Mouse (Mus musculus): ENCODE data around the gene Clmn. TPM values are rescaled to one million over a fixed set of nuclear protein-coding genes. Genes with fewer than 3 reads are reported as not detected.
"Not testable (repeated sequence)": the region's sequence is repeated elsewhere in the genome, so short reads cannot be mapped to it uniquely, and the experiment has no call there.

Gene Clmn
- polyA plus RNA-seq, 1 experiment from 2014 or later: 0.99 TPM

DNA sequence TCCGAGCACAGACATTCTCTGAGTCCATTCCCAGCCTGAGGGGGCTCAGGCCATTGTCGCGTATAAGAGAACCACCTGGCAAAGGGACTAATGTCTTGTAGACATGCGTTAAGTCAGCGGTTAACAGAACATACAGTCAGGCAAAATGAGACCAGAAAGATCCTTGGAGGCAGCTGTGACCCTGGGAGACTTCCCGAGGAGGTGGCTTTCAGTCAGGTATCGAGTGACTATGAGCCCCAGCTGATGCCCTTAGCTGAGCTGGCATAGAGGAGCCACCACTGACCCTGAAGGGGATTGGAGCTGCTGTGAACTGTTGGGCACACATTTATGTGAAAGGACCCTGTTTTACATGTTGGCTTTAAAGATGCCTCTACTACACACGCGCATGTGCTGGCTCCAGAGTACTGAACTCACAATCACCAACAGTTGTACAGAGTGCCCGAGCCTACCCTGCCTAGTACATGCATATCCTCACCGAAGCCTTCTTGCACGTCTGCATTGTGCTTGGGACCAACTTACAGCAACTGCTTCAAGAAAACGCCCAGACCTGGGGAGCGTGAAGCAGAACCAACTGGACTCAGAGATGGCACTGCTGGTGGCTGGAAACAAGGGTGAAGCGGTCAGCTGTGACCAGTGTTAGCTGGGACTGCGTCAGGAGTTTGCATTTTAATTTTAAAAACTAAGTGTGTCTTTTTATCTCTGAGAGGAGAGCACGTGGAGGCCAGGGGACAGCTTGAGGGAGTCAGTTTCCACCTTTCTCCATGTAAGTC, 34.0 kb downstream of the Clmn start:
- WGBS: 64% methylated on average over 17 of the region's 17 CpGs
- no peak for ATAC-seq (ENCODE audit: low FRiP score, low TSS enrichment)
- Histone ChIP-seq H3K27ac (replicated peaks; ENCODE audit: low read depth, low read length) (no peak overlapping the region), H3K9me3 (ENCODE audit: control insufficient read depth, low read length) (no peaks in the 10 kb centered on the region), H3K4me2 (ENCODE audit: low read length) (no peak overlapping the region), H3K36me3 (ENCODE audit: control insufficient read depth, insufficient read depth, low read length) (no peaks in the 10 kb centered on the region), H3K4me3 (replicated peaks; ENCODE audit: low read depth, low read length) (no peak overlapping the region), H3K4me1 (ENCODE audit: control insufficient read depth, insufficient read depth, low read length) (peaks cover 4% of the 10 kb centered on the region; the same call in 1 of the 2 replicates), H3K9ac (replicated peaks; ENCODE audit: low read length) (no peak overlapping the region), H3K27me3 (ENCODE audit: control insufficient read depth, insufficient read depth, low read length) (peaks cover 4% of the 10 kb centered on the region; the same call in 1 of the 2 replicates)
- DNase-seq: no peak

DNA sequence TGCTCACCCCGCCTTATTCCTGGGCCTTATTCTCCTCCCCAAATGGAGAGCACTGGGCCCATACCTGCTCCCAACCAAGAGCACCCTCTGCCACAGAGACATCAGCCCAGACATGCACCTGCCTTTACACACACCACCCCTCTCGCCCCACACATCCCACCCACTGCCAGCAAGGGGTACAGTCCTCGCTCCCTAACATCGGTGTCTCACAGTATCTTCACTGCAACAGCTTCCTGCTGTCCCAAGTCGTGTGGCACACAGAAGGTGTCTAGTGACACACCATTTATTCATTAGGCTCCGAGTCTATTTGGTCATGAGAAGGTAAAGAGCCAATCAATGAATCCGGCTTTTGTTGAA, 34.6 kb downstream of the Clmn start:
- ATAC-seq (ENCODE audit: low FRiP score, low TSS enrichment) (no peak), DNase-seq (no peak)
- Histone ChIP-seq H3K36me3 (ENCODE audit: control insufficient read depth, insufficient read depth, low read length) (no peaks in the 10 kb centered on the region), H3K27me3 (ENCODE audit: control insufficient read depth, insufficient read depth, low read length) (peaks cover 4% of the 10 kb centered on the region; the same call in 1 of the 2 replicates), H3K9ac (replicated peaks; ENCODE audit: low read length) (no peak overlapping the region), H3K9me3 (ENCODE audit: control insufficient read depth, low read length) (no peaks in the 10 kb centered on the region), H3K27ac (replicated peaks; ENCODE audit: low read depth, low read length) (no peak overlapping the region), H3K4me3 (replicated peaks; ENCODE audit: low read depth, low read length) (no peak overlapping the region), H3K4me2 (ENCODE audit: low read length) (no peak overlapping the region), H3K4me1 (ENCODE audit: control insufficient read depth, insufficient read depth, low read length) (peaks cover 4% of the 10 kb centered on the region; the same call in 1 of the 2 replicates)
- 65% methylated on average over 7 of the region's 7 CpGs for WGBS

DNA sequence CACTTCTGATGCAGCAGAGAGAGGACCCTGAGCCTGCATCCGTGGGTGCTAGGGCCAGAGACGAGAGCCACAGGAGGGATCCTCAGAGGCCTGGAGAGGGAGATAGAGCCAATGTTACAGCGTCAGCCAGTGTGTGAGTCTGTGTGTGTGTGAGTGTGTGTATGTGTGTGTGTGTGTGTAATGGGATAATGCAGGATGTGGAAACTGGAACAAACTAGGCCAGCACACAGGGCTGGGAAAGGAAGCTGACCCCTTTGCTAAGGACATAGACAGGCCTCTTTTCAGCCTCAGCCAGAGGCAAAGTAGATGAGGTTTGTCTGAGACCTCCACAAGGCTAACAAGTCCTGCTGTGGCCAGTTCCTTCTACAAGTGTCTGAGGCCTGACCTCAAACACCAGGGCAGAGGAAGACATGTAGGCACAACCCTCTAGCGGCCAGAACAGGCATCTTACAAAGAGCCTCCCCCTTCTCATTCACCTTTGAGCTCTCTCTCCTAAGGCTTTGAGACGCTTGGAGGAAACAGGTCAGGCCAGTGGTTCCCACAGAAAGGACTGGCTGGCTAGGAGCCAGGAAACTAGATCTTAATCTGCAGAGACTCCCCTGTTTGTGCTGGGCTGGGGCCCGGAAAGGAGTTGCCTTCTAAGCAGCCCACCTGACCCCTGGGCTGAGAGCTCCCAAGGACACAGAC, 35.1 kb downstream of the Clmn start:
- peaks cover 4% of the 10 kb centered on the region; the same call in 1 of the 2 replicates for H3K27me3 ChIP-seq (ENCODE audit: control insufficient read depth, insufficient read depth, low read length)
- no peak overlapping the region for H3K9ac ChIP-seq (replicated peaks; ENCODE audit: low read length)
- H3K4me2 ChIP-seq (ENCODE audit: low read length): no peak overlapping the region
- WGBS: 35% methylated on average over 6 of the region's 6 CpGs
- no peak for ATAC-seq (ENCODE audit: low FRiP score, low TSS enrichment)
- H3K9me3 ChIP-seq (ENCODE audit: control insufficient read depth, low read length): no peaks in the 10 kb centered on the region
- no peak overlapping the region for H3K27ac ChIP-seq (replicated peaks; ENCODE audit: low read depth, low read length)
- DNase-seq: peak; percentile 37
- H3K36me3 ChIP-seq (ENCODE audit: control insufficient read depth, insufficient read depth, low read length): no peaks in the 10 kb centered on the region
- H3K4me3 ChIP-seq (replicated peaks; ENCODE audit: low read depth, low read length): no peak overlapping the region
- peaks cover 4% of the 10 kb centered on the region; the same call in 1 of the 2 replicates for H3K4me1 ChIP-seq (ENCODE audit: control insufficient read depth, insufficient read depth, low read length)

DNA sequence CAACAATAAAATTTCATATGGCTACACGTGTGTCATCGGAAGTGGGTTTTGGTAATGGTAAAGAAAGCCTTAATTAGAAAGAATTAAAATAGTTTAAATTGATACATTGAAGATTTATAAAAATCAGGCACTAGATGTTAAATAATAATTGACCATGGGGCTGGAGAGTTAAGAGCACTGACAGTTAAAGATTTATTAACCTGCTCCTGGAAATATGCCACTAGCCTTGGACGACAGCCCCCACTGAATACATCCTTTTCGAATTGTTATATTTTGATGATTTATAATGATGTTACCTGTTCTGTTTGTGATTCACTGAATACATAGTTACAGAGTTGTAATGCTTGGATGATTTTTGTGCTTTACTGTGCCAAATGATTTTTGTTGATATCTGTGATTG, 35.9 kb downstream of the Clmn start:
- H3K27me3 ChIP-seq (ENCODE audit: control insufficient read depth, insufficient read depth, low read length); H3K4me3 ChIP-seq (replicated peaks; ENCODE audit: low read depth, low read length); DNase-seq; H3K4me2 ChIP-seq (ENCODE audit: low read length); H3K27ac ChIP-seq (replicated peaks; ENCODE audit: low read depth, low read length); H3K36me3 ChIP-seq (ENCODE audit: control insufficient read depth, insufficient read depth, low read length); H3K9me3 ChIP-seq (ENCODE audit: control insufficient read depth, low read length); H3K9ac ChIP-seq (replicated peaks; ENCODE audit: low read length); H3K4me1 ChIP-seq (ENCODE audit: control insufficient read depth, insufficient read depth, low read length); ATAC-seq (ENCODE audit: low FRiP score, low TSS enrichment): not testable (repeated sequence)
- 94% methylated on average over 4 of the region's 4 CpGs for WGBS

DNA sequence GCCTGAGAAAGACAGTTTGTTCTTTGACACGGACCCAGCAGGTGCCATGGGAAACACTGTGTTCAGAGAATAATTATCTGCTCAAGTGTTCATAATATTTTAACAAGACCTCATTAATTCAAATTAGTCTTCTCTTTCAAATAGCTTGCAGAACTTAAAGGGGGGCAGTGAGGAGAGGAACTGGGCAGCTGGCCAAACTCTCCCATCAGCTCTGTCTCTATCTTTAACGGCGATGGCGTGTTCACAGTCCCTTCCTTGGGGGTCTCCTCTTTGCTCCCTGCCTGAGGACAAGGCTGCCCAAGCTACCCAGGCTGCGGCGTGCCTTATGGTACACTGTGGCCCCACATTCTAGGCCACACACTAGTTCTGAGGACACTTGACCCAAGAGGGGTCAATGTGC, 37.2 kb downstream of the Clmn start:
- ATAC-seq (ENCODE audit: low FRiP score, low TSS enrichment): no peak
- DNase-seq: peak; percentile 47
- Histone ChIP-seq H3K27ac (replicated peaks; ENCODE audit: low read depth, low read length) (no peak overlapping the region), H3K27me3 (ENCODE audit: control insufficient read depth, insufficient read depth, low read length) (peaks cover 4% of the 10 kb centered on the region; the same call in 1 of the 2 replicates), H3K9ac (replicated peaks; ENCODE audit: low read length) (no peak overlapping the region), H3K4me2 (ENCODE audit: low read length) (no peak overlapping the region), H3K36me3 (ENCODE audit: control insufficient read depth, insufficient read depth, low read length) (no peaks in the 10 kb centered on the region), H3K9me3 (ENCODE audit: control insufficient read depth, low read length) (no peaks in the 10 kb centered on the region), H3K4me1 (ENCODE audit: control insufficient read depth, insufficient read depth, low read length) (peaks cover 4% of the 10 kb centered on the region; the same call in 1 of the 2 replicates), H3K4me3 (replicated peaks; ENCODE audit: low read depth, low read length) (no peak overlapping the region)
- 61% methylated on average over 6 of the region's 6 CpGs for WGBS

DNA sequence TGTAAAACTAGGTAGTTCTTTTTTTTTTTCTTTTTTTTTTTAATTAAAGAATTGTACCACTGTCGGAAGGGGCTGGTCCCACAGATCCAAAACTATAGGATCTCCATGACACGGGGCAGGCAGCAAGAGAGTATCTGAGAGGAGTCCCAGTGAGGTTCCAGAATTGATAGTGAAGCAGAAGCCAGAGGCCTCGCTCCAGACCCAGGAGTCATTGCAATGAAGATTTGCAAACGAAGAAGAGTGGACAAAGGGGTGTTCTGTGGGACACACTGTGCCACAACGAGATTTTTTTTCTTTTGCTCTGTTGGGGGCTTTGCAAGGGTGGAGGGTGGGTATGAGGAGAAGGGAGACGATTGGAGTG, 40.0 kb downstream of the Clmn start:
- Histone ChIP-seq H3K27me3 (ENCODE audit: control insufficient read depth, insufficient read depth, low read length) (no peaks in the 10 kb centered on the region), H3K4me2 (ENCODE audit: low read length) (no peak overlapping the region), H3K27ac (replicated peaks; ENCODE audit: low read depth, low read length) (no peak overlapping the region), H3K4me1 (ENCODE audit: control insufficient read depth, insufficient read depth, low read length) (peaks cover 4% of the 10 kb centered on the region; the same call in 1 of the 2 replicates), H3K4me3 (replicated peaks; ENCODE audit: low read depth, low read length) (no peak overlapping the region), H3K9me3 (ENCODE audit: control insufficient read depth, low read length) (no peaks in the 10 kb centered on the region), H3K36me3 (ENCODE audit: control insufficient read depth, insufficient read depth, low read length) (no peaks in the 10 kb centered on the region), H3K9ac (replicated peaks; ENCODE audit: low read length) (no peak overlapping the region)
- 59% methylated on average over 6 of the region's 6 CpGs for WGBS
- no peak for ATAC-seq (ENCODE audit: low FRiP score, low TSS enrichment)
- no peak for DNase-seq

DNA sequence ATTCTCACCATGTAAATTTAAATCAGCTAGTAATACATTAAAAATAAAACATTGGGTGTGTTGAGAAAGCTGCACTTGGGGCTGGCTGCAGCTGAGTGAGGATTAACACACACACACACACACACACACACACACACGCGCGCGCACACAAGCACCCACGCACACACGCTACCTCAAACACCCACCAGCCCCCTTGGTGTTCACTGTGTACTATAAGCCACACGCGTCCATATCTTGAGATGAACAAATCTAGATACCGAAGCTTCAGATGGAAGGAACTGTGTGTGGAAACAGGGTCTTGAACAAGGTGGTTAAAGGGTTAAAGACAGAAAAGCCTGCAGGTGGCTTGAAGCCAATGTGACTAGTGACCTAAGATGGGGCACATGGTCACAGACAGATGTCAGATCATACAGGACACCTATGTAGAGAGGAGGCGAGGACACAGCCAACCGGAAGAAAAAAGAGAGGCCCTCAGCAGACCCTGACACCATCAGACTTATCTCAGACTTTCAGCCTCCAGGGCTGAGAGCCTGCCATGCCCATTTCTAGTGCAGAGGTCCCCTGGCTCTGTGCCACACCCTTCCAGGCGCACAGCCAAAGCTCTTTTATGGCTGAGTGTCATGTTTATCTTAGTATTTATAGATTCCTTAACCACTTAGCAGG, 40.5 kb downstream of the Clmn start:
- no peaks in the 10 kb centered on the region for H3K9me3 ChIP-seq (ENCODE audit: control insufficient read depth, low read length)
- no peak overlapping the region for H3K27ac ChIP-seq (replicated peaks; ENCODE audit: low read depth, low read length)
- no peaks in the 10 kb centered on the region for H3K36me3 ChIP-seq (ENCODE audit: control insufficient read depth, insufficient read depth, low read length)
- DNase-seq (peak; percentile 77), ATAC-seq (ENCODE audit: low FRiP score, low TSS enrichment) (peak; percentile 43; the same call in 1 of the 2 replicates)
- no peak overlapping the region for H3K4me2 ChIP-seq (ENCODE audit: low read length)
- H3K4me3 ChIP-seq (replicated peaks; ENCODE audit: low read depth, low read length): no peak overlapping the region
- H3K4me1 ChIP-seq (ENCODE audit: control insufficient read depth, insufficient read depth, low read length): peaks cover 4% of the 10 kb centered on the region; the same call in 1 of the 2 replicates
- H3K27me3 ChIP-seq (ENCODE audit: control insufficient read depth, insufficient read depth, low read length): no peaks in the 10 kb centered on the region
- WGBS: 82% methylated on average over 12 of the region's 12 CpGs
- H3K9ac ChIP-seq (replicated peaks; ENCODE audit: low read length): no peak overlapping the region

DNA sequence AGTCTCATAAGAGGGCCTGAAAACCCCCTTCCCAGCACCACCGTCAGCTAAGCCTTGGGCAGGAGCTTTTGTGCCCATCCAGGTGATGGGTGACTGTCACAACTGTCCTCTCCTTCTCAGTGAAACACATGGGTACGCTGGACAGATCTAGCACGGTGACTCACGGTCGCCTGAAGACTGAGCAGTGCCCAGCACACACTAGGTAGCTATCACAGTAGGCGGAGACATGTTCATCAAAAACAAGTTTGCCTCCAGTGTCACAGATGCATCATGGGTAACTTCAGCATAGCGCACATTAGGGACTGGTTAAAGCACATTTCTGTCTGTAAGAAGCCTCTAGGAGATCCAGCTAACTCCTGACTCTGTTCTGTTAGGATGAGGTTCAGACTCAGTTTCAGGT, 41.2 kb downstream of the Clmn start:
- DNase-seq: no peak
- ATAC-seq (ENCODE audit: low FRiP score, low TSS enrichment): no peak
- H3K36me3 ChIP-seq (ENCODE audit: control insufficient read depth, insufficient read depth, low read length): no peaks in the 10 kb centered on the region
- H3K27me3 ChIP-seq (ENCODE audit: control insufficient read depth, insufficient read depth, low read length): no peaks in the 10 kb centered on the region
- H3K9me3 ChIP-seq (ENCODE audit: control insufficient read depth, low read length): no peaks in the 10 kb centered on the region
- 95% methylated on average over 7 of the region's 7 CpGs for WGBS
- H3K4me2 ChIP-seq (ENCODE audit: low read length): no peak overlapping the region
- H3K9ac ChIP-seq (replicated peaks; ENCODE audit: low read length): no peak overlapping the region
- H3K4me3 ChIP-seq (replicated peaks; ENCODE audit: low read depth, low read length): no peak overlapping the region
- H3K27ac ChIP-seq (replicated peaks; ENCODE audit: low read depth, low read length): no peak overlapping the region
- H3K4me1 ChIP-seq (ENCODE audit: control insufficient read depth, insufficient read depth, low read length): peaks cover 4% of the 10 kb centered on the region; the same call in 1 of the 2 replicates

Data from midbrain, embryonic 14.5 days (tissue).